Mouse (Mus musculus) kidney, adult 2 months (tissue): ENCODE results near the gene Ak2.

Experiments
- CTCF ChIP-seq: fragments of 200-500 bp; conservative IDR thresholded peaks from 2 replicates; pipeline ENCODE4 v1.5.1; 2011; ENCODE audit warnings: low read depth, mild to moderate bottlenecking, control low read depth, low read length, moderate library complexity, mixed read lengths; ENCODE audit not compliant: insufficient read depth, insufficient read length
- POLR2A ChIP-seq: fragments of 200-500 bp; IDR thresholded peaks from one replicate; pipeline ENCODE4 v1.6.1; 2011; ENCODE audit warnings: low read depth, low read length, control low read depth

GRCm38 (mm10) chr4:129018788-129019435 is 27.2 kb downstream of the Ak2 start:
- TF ChIP-seq CTCF, result no peak
- TF ChIP-seq POLR2A, result no peak
